Comparison of ENCODE assay signal across 8 mouse cellular contexts in the genomic region with DNA sequence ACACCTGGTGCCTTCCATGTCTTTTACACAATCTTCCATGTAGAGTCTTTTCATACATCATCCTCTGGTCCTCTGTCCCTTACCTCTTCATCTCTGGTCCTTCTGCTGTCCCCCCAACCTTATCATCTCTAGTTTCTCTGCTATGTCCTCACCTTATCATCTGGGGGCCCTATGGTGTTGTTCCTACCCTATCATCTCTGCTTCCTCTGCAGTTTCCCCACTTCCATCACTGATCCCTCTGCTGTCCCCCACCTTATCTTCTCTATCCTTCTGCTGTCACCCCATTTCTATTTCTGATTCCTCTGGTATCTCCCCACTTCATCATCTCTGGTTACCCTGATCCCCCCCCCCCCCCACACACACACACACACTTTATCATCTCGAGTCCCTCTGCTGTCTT. TPM values are rescaled to one million over a fixed set of nuclear protein-coding genes. Genes with fewer than 3 reads are reported as not detected.
DNase-seq lines count a peak whose midpoint lies in the region; ATAC-seq and TF ChIP-seq lines count a peak whose summit lies in the region.

No protein-coding gene starts in this region.

- DNase-seq in lung, adult 18-20 months: no peak
- DNase-seq in forebrain, embryonic 10.5 days (ENCODE audit: extremely low spot score, low spot score): no peak
- no peak for DNase-seq in layer of hippocampus, adult 11-12 months (ENCODE audit: low spot score)

- TF ChIP-seq POLR2A in small intestine, adult 2 months (IDR thresholded peaks at IDR 0.05; ENCODE audit: low read depth, low read length): no peak

- peak overlapping the region; percentile 68 for H3K4me2 ChIP-seq in lung, embryonic 16.5 days (ENCODE audit: low read depth, low read length)
- H3K4me2 ChIP-seq in limb, embryonic 15.5 days: peak overlapping the region; percentile 57

- no peaks in the 10 kb centered on the region for H3K27me3 ChIP-seq in lung, embryonic 16.5 days (ENCODE audit: control insufficient read depth, insufficient read depth, low read depth, low read length)
- H3K27me3 ChIP-seq in forebrain, embryonic 10.5 days (ENCODE audit: poor library complexity, severe bottlenecking): no peaks in the 10 kb centered on the region
- no peaks in the 10 kb centered on the region for H3K27me3 ChIP-seq in limb, embryonic 15.5 days
- no peaks in the 10 kb centered on the region for H3K27me3 ChIP-seq in small intestine, adult 2 months (ENCODE audit: control insufficient read depth, insufficient read depth, low read length)

- no peaks in the 10 kb centered on the region for H3K9me3 ChIP-seq in lung, embryonic 16.5 days (ENCODE audit: control insufficient read depth, low read length)
- H3K9me3 ChIP-seq in forebrain, embryonic 10.5 days: no peaks in the 10 kb centered on the region
- no peaks in the 10 kb centered on the region for H3K9me3 ChIP-seq in limb, embryonic 15.5 days

- no peak for ATAC-seq in lung, embryonic 16.5 days (ENCODE audit: low read depth)
- ATAC-seq in limb, embryonic 15.5 days (ENCODE audit: insufficient number of reproducible peaks, low FRiP score, low TSS enrichment, low read depth): no peak
- no peak for ATAC-seq in monocyte, adult 5-6 weeks (replicated peaks; ENCODE audit: insufficient number of reproducible peaks, low FRiP score, low TSS enrichment, poor library complexity, severe bottlenecking)
- ATAC-seq in erythroid progenitor cell, adult 5-6 weeks (replicated peaks; ENCODE audit: low FRiP score, poor library complexity, severe bottlenecking): no peak

- H3K4me3 ChIP-seq in lung, embryonic 16.5 days (ENCODE audit: low read length): peak overlapping the region; percentile 95
- peak overlapping the region; percentile 95 for H3K4me3 ChIP-seq in forebrain, embryonic 10.5 days
- H3K4me3 ChIP-seq in limb, embryonic 15.5 days: peak overlapping the region; percentile 75
- H3K4me3 ChIP-seq in small intestine, adult 2 months (ENCODE audit: low read depth, low read length): peak overlapping the region; percentile 92

- TF ChIP-seq CTCF in small intestine, adult 2 months (IDR thresholded peaks at IDR 0.05; ENCODE audit: extremely low read depth, insufficient read length, insufficient replicate concordance, low read depth, low read length): no peak

- peaks cover 8% of the 10 kb centered on the region for H3K36me3 ChIP-seq in lung, embryonic 16.5 days (ENCODE audit: control insufficient read depth, insufficient read depth, low read length)
- peaks cover 33% of the 10 kb centered on the region for H3K36me3 ChIP-seq in forebrain, embryonic 10.5 days (replicated peaks)
- H3K36me3 ChIP-seq in limb, embryonic 15.5 days: peaks cover 23% of the 10 kb centered on the region
- H3K36me3 ChIP-seq in small intestine, adult 2 months (ENCODE audit: control insufficient read depth, insufficient read depth, low read length): peaks cover 9% of the 10 kb centered on the region

- H3K9ac ChIP-seq in lung, embryonic 16.5 days (ENCODE audit: low read length): peak overlapping the region; percentile 95
- peak overlapping the region; percentile 79 for H3K9ac ChIP-seq in limb, embryonic 15.5 days

- H3K27ac ChIP-seq in lung, embryonic 16.5 days (ENCODE audit: low read length): no peak overlapping the region
- H3K27ac ChIP-seq in forebrain, embryonic 10.5 days: peak overlapping the region; percentile 89
- no peak overlapping the region for H3K27ac ChIP-seq in limb, embryonic 15.5 days
- no peak overlapping the region for H3K27ac ChIP-seq in small intestine, adult 2 months (ENCODE audit: insufficient read depth, low read depth, low read length)

- H3K4me1 ChIP-seq in lung, embryonic 16.5 days (replicated peaks; ENCODE audit: control insufficient read depth, insufficient read depth, low read length): peaks cover 14% of the 10 kb centered on the region
- H3K4me1 ChIP-seq in forebrain, embryonic 10.5 days: peaks cover 29% of the 10 kb centered on the region
- H3K4me1 ChIP-seq in limb, embryonic 15.5 days: peaks cover 28% of the 10 kb centered on the region
- H3K4me1 ChIP-seq in small intestine, adult 2 months (ENCODE audit: control insufficient read depth, insufficient read depth, insufficient read length, low read length): peaks cover 8% of the 10 kb centered on the region; the same call in 1 of the 2 replicates

- WGBS in lung, embryonic 16.5 days: 0% methylated on average over 1 of the region's 1 CpGs
- 6% methylated on average over 1 of the region's 1 CpGs for WGBS in forebrain, embryonic 10.5 days
- 0% methylated on average over 1 of the region's 1 CpGs for WGBS in limb, embryonic 15.5 days
- 0% methylated on average over 1 of the region's 1 CpGs for WGBS in small intestine, adult 2 months

RNA-seq across cellular contexts. Expression of a gene that starts 0.7 kb away (rescaled TPM):
- 58.2 and 63.7 TPM in 2 replicates for polyA plus RNA-seq in lung, embryonic 16.5 days (2015; fragmentation: Nextera tagmentation; extraction: Ambion mirVana)
- polyA plus RNA-seq in forebrain, embryonic 10.5 days (2016; fragmentation: Nextera tagmentation; extraction: Ambion mirVana): 69.1 and 69.5 TPM in 2 replicates
- polyA plus RNA-seq in limb, embryonic 15.5 days (2015; fragmentation: Nextera tagmentation; extraction: Ambion mirVana): 68.8 and 71.9 TPM in 2 replicates
- 49.8 and 85.2 TPM in 2 replicates for polyA plus RNA-seq in small intestine, adult 2 months (2012; rRNA removed)
- 10.3 to 21.7 TPM (median 21.0 TPM) in 3 replicates for total RNA-seq in monocyte, adult 5-6 weeks (2017)
- total RNA-seq in erythroid progenitor cell, adult 5-6 weeks (2015; ENCODE audit: low replicate concordance): 93.0 and 93.9 TPM in 2 replicates
- total RNA-seq in erythroid progenitor cell, adult 5-6 weeks (2017; ENCODE audit: low replicate concordance): 46.2 and 74.2 TPM in 2 replicates

RNA-seq across cellular contexts. Expression of a gene that starts 14.4 kb away (rescaled TPM):
- polyA plus RNA-seq in lung, embryonic 16.5 days (2015; fragmentation: Nextera tagmentation; extraction: Ambion mirVana): 0.15 and 0.44 TPM in 2 replicates
- polyA plus RNA-seq in forebrain, embryonic 10.5 days (2016; fragmentation: Nextera tagmentation; extraction: Ambion mirVana): 0.47 TPM in 1 of 2 replicates, not detected in the other
- 0.17 TPM in 1 of 2 replicates, not detected in the other for polyA plus RNA-seq in limb, embryonic 15.5 days (2015; fragmentation: Nextera tagmentation; extraction: Ambion mirVana)
- not detected in 2 replicates for polyA plus RNA-seq in small intestine, adult 2 months (2012; rRNA removed)
- total RNA-seq in monocyte, adult 5-6 weeks (2017): not detected in 3 replicates
- total RNA-seq in erythroid progenitor cell, adult 5-6 weeks (2015; ENCODE audit: low replicate concordance): not detected in 2 replicates
- total RNA-seq in erythroid progenitor cell, adult 5-6 weeks (2017; ENCODE audit: low replicate concordance): not detected in 2 replicates

RNA-seq across cellular contexts. Expression of a gene that starts 32.7 kb away (rescaled TPM):
- polyA plus RNA-seq in lung, embryonic 16.5 days (2015; fragmentation: Nextera tagmentation; extraction: Ambion mirVana): 22.4 and 24.3 TPM in 2 replicates
- polyA plus RNA-seq in forebrain, embryonic 10.5 days (2016; fragmentation: Nextera tagmentation; extraction: Ambion mirVana): 24.8 and 25.0 TPM in 2 replicates
- 22.8 and 24.2 TPM in 2 replicates for polyA plus RNA-seq in limb, embryonic 15.5 days (2015; fragmentation: Nextera tagmentation; extraction: Ambion mirVana)
- polyA plus RNA-seq in small intestine, adult 2 months (2012; rRNA removed): 15.8 and 27.5 TPM in 2 replicates
- 10.8 to 19.1 TPM (median 16.1 TPM) in 3 replicates for total RNA-seq in monocyte, adult 5-6 weeks (2017)
- total RNA-seq in erythroid progenitor cell, adult 5-6 weeks (2015; ENCODE audit: low replicate concordance): 2.5 and 6.5 TPM in 2 replicates
- total RNA-seq in erythroid progenitor cell, adult 5-6 weeks (2017; ENCODE audit: low replicate concordance): 4.5 and 6.7 TPM in 2 replicates

RNA-seq across cellular contexts. Expression of a gene that starts 36.1 kb away (rescaled TPM):
- polyA plus RNA-seq in lung, embryonic 16.5 days (2015; fragmentation: Nextera tagmentation; extraction: Ambion mirVana): 97.3 and 102 TPM in 2 replicates
- 175 and 185 TPM in 2 replicates for polyA plus RNA-seq in forebrain, embryonic 10.5 days (2016; fragmentation: Nextera tagmentation; extraction: Ambion mirVana)
- polyA plus RNA-seq in limb, embryonic 15.5 days (2015; fragmentation: Nextera tagmentation; extraction: Ambion mirVana): 103 and 109 TPM in 2 replicates
- polyA plus RNA-seq in small intestine, adult 2 months (2012; rRNA removed): 85.8 and 208 TPM in 2 replicates
- 8.2 to 15.1 TPM (median 8.9 TPM) in 3 replicates for total RNA-seq in monocyte, adult 5-6 weeks (2017)
- total RNA-seq in erythroid progenitor cell, adult 5-6 weeks (2015; ENCODE audit: low replicate concordance): 10.1 and 18.0 TPM in 2 replicates
- 8.0 and 11.3 TPM in 2 replicates for total RNA-seq in erythroid progenitor cell, adult 5-6 weeks (2017; ENCODE audit: low replicate concordance)

RNA-seq across cellular contexts. Expression of a gene that starts 46.1 kb away (rescaled TPM):
- 17.1 and 17.5 TPM in 2 replicates for polyA plus RNA-seq in lung, embryonic 16.5 days (2015; fragmentation: Nextera tagmentation; extraction: Ambion mirVana)
- 19.4 and 20.8 TPM in 2 replicates for polyA plus RNA-seq in forebrain, embryonic 10.5 days (2016; fragmentation: Nextera tagmentation; extraction: Ambion mirVana)
- polyA plus RNA-seq in limb, embryonic 15.5 days (2015; fragmentation: Nextera tagmentation; extraction: Ambion mirVana): 27.9 and 28.3 TPM in 2 replicates
- polyA plus RNA-seq in small intestine, adult 2 months (2012; rRNA removed): 5.2 and 7.6 TPM in 2 replicates
- total RNA-seq in monocyte, adult 5-6 weeks (2017): not detected in 3 replicates
- total RNA-seq in erythroid progenitor cell, adult 5-6 weeks (2015; ENCODE audit: low replicate concordance): 1.1 TPM in 1 of 2 replicates, not detected in the other
- 1.7 TPM in 1 of 2 replicates, not detected in the other for total RNA-seq in erythroid progenitor cell, adult 5-6 weeks (2017; ENCODE audit: low replicate concordance)
